Mouse (Mus musculus) kidney, postnatal 0 days (tissue): ENCODE measurements around the gene Cd47. TPM values are rescaled to one million over a fixed set of nuclear protein-coding genes. Genes with fewer than 3 reads are reported as not detected.

Experiments used
- ATAC-seq: fragments of 200-750 bp; cut with Nextera tagmentation; replicated peaks from 2 replicates; pipeline ENCODE4 v1.8.0; 2017; ENCODE audit warnings: low read depth, moderate number of reproducible peaks, moderate TSS enrichment, moderate library complexity; ENCODE audit not compliant: low FRiP score
- DNase-seq: peaks from one replicate; pipeline ENCODE4 v3.0.0-alpha.2; 2016; ENCODE audit warnings: low spot score
- H3K27ac ChIP-seq: fragments of 300-500 bp; sonication (generic); 2 replicates; pipeline ENCODE4 v1.5.1; 2014; ENCODE audit warnings: mild to moderate bottlenecking
- H3K27me3 ChIP-seq: fragments of 300-500 bp; sonication (generic); 2 replicates; pipeline ENCODE4 v1.6.1; 2014; ENCODE audit warnings: low read length, mixed read lengths; ENCODE audit not compliant: insufficient read depth
- H3K36me3 ChIP-seq: fragments of 300-500 bp; sonication (generic); 2 replicates; pipeline ENCODE4 v1.6.1; 2014; ENCODE audit warnings: low read length, mixed read lengths; ENCODE audit not compliant: insufficient read depth
- H3K4me1 ChIP-seq: fragments of 300-500 bp; sonication (generic); replicated peaks from 2 replicates; pipeline ENCODE4 v1.6.1; 2014; ENCODE audit warnings: antibody characterized with exemption, low read length, mixed read lengths; ENCODE audit not compliant: insufficient read depth
- H3K4me2 ChIP-seq: fragments of 300-500 bp; sonication (generic); 2 replicates; pipeline ENCODE4 v1.6.1; 2014; ENCODE audit warnings: mild to moderate bottlenecking, low read length, moderate library complexity, mixed read lengths
- H3K4me3 ChIP-seq: fragments of 300-500 bp; sonication (generic); replicated peaks from 2 replicates; pipeline ENCODE4 v1.5.1; 2014; ENCODE audit warnings: low read depth, low read length
- H3K9ac ChIP-seq: fragments of 300-500 bp; sonication (generic); 2 replicates; pipeline ENCODE4 v1.6.1; 2014; ENCODE audit warnings: low read depth, low read length
- H3K9me3 ChIP-seq: fragments of 300-500 bp; sonication (generic); replicated peaks from 2 replicates; pipeline ENCODE4 v1.6.1; 2016; ENCODE audit warnings: low read length, inconsistent platforms, mixed read lengths
- CTCF ChIP-seq: IDR thresholded peaks from 2 replicates; pipeline ENCODE4 v1.5.1; 2016; ENCODE audit warnings: antibody characterized with exemption, low read depth, mild to moderate bottlenecking, moderate library complexity
- WGBS: fragments of 180-500 bp; shearing (Covaris S2); extraction: QIAGEN DNeasy Blood & Tissue Kit; methylation state at CpG from one replicate; pipeline ENCODE4 v1.1.7; 2014; 5-methylcytosine and 5-hydroxymethylcytosine counted together
- polyA plus RNA-seq: library from polyadenylated mRNA; unstranded; fragments of >200 nt; fragmentation: Nextera tagmentation; extraction: Ambion mirVana; gene quantifications from 2 replicates; pipeline ENCODE4 v1.2.1, GENCODE M21; 2015

Cd47 gene
- polyA plus RNA-seq, 1 experiment from 2014 or later = 95.6 TPM

DNA sequence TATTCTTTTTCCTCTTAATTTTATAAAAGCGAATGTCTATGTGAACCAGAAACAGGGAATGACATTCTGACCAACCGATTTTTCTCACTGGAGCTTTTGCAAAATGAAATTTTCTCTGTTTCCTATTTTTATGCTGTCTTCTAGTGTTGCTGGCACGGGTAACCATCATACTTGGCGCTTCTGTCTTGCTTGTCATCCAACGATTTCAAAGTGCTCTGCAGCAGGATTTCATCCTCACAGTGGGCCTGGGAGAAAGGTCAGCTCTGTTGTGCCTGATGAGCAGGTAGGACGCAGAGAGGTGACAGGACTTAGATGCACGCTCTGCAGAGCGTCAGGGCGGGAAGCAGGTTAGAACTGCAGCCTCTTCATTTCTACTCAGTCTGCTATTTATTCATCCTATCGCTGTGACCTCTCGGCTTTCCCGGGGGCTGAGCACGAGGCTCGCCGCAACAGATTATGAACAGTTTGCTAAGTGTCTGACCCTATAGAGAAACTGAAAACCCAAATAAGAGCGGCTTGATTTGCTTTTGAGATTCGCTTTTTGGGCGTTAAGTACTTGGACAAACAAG lies 7.6 kb downstream of the Cd47 start:
- H3K36me3 ChIP-seq = no peaks in the 10 kb centered on the region
- no peak for ATAC-seq
- no peak for TF ChIP-seq CTCF
- DNase-seq = no peak
- no peaks in the 10 kb centered on the region for H3K9me3 ChIP-seq
- no peaks in the 10 kb centered on the region for H3K27me3 ChIP-seq
- no peak overlapping the region for H3K27ac ChIP-seq
- H3K4me3 ChIP-seq = no peak overlapping the region
- H3K9ac ChIP-seq = no peak overlapping the region
- H3K4me1 ChIP-seq = peaks cover 8% of the 10 kb centered on the region
- no peak overlapping the region for H3K4me2 ChIP-seq
- WGBS = 87% methylated on average over 18 of the region's 18 CpGs

DNA sequence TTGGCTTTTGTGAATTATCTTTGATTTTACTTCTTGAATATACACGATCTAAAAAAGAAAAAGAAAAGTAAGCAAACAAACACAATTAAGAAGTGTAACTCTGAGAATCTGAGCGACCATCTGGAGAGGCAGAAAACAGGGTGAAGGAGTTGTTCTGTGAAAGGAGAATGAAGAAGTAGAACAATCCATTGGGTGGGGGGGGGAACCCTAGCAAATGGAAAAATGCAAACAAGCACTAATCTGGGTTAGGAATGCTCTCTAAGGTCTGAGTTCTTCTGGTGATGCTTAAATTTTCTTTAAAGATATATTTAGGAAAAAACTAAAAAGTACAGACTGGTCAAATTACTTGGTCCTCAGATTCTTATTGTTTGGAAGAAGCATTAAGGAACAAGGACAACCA lies 11.6 kb downstream of the Cd47 start:
- no peaks in the 10 kb centered on the region for H3K36me3 ChIP-seq
- H3K27ac ChIP-seq = no peak overlapping the region
- H3K4me1 ChIP-seq = no peaks in the 10 kb centered on the region
- no peak for TF ChIP-seq CTCF
- H3K27me3 ChIP-seq = no peaks in the 10 kb centered on the region
- no peak for ATAC-seq
- H3K9ac ChIP-seq = no peak overlapping the region
- H3K4me2 ChIP-seq = no peak overlapping the region
- H3K9me3 ChIP-seq = no peaks in the 10 kb centered on the region
- H3K4me3 ChIP-seq = no peak overlapping the region
- no peak for DNase-seq
- WGBS = 83% methylated on average over 2 of the region's 2 CpGs

DNA sequence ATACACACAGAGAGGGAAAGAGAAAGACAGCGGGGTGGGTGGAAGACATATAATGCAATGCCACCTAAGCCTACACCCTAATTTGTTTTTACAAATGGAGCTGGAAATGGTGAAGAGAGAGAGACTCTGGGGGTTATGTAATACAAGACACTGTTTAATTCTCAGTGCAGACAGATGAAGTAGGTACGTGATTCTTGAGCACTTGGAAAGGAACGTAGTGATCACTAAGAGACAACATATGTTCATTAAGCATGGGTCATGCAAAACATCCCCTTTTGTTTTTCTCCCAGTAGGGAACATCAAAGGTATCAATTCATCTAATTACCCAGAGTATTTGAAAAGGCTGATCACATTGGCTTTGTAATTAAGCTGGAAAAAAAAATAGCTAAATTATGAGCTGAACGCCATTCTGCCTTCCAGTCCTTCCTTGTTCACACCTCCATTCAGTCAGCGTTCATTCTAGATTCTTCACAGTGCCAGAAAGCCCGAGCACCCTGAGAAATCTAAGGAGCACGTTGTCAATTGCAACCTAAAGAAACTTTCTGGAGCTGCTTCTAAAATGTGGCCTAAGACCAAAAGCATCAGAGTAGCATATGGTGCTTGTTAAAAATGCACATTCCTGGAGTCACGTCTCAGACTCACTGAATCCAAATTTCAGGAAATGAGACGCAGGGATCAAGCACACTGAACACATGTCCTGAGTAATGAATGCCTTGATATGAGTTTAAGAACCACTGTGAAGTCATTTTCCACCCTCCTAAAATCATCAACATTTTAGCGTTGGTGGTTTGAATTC lies 12.7 kb downstream of the Cd47 start:
- no peaks in the 10 kb centered on the region for H3K36me3 ChIP-seq
- H3K4me3 ChIP-seq = no peak overlapping the region
- H3K4me1 ChIP-seq = no peaks in the 10 kb centered on the region
- H3K27me3 ChIP-seq = no peaks in the 10 kb centered on the region
- no peak overlapping the region for H3K9ac ChIP-seq
- no peaks in the 10 kb centered on the region for H3K9me3 ChIP-seq
- no peak overlapping the region for H3K27ac ChIP-seq
- no peak for ATAC-seq
- no peak overlapping the region for H3K4me2 ChIP-seq
- peak; percentile 67 for DNase-seq
- 64% methylated on average over 10 of the region's 10 CpGs for WGBS
- no peak for TF ChIP-seq CTCF

DNA sequence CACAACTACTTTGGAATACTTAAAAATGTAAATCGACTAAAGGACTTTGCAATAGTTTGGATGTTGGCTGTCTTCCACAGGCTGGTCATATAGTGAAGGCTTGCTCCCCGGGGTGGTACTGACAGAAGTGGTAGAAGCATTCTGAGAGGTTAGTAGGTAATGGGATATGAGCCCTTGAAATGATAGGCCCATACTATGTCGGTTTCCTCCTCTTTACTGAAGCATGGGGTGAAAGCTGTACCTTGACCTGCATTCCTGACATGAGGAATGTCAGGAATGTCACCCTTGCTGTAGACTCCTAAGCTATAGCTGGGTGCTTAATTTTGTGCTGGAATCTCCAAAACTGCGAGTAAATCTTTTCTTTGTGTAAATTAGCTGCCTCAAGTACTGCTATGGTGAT lies 14.1 kb downstream of the Cd47 start:
- ATAC-seq = peak; percentile 72
- no peaks in the 10 kb centered on the region for H3K36me3 ChIP-seq
- H3K9ac ChIP-seq = no peak overlapping the region
- WGBS = 40% methylated on average over 4 of the region's 4 CpGs
- DNase-seq = peak; percentile 47
- H3K4me2 ChIP-seq = no peak overlapping the region
- H3K27ac ChIP-seq = no peak overlapping the region
- no peaks in the 10 kb centered on the region for H3K4me1 ChIP-seq
- H3K9me3 ChIP-seq = no peaks in the 10 kb centered on the region
- no peak for TF ChIP-seq CTCF
- H3K4me3 ChIP-seq = no peak overlapping the region
- H3K27me3 ChIP-seq = no peaks in the 10 kb centered on the region

DNA sequence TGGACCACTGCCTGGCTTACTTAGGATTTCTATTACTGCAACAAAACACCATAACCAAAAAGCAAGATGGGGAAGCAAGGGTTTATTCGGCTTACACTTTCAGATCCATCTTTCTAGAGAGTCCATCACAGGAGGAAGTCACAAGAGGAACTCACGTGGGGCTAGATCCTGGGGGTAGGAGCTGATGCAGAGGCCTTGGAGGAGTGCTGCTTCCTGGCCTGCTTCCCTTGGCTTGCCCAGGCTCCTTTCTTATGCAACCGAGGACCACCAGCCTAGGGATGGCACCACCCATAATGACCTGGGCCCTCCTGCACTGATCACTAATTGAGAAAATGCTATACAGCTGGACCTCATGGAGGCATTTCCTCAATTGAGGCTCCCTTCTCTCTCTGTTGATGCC lies 16.6 kb downstream of the Cd47 start:
- ATAC-seq (no peak), DNase-seq (no peak)
- Histone ChIP-seq H3K4me2 (no peak overlapping the region), H3K9ac (no peak overlapping the region), H3K4me1 (no peaks in the 10 kb centered on the region), H3K27ac (no peak overlapping the region), H3K9me3 (no peaks in the 10 kb centered on the region), H3K36me3 (no peaks in the 10 kb centered on the region), H3K27me3 (no peaks in the 10 kb centered on the region), H3K4me3 (no peak overlapping the region)
- 85% methylated on average over 3 of the region's 3 CpGs for WGBS
- TF ChIP-seq CTCF = no peak

DNA sequence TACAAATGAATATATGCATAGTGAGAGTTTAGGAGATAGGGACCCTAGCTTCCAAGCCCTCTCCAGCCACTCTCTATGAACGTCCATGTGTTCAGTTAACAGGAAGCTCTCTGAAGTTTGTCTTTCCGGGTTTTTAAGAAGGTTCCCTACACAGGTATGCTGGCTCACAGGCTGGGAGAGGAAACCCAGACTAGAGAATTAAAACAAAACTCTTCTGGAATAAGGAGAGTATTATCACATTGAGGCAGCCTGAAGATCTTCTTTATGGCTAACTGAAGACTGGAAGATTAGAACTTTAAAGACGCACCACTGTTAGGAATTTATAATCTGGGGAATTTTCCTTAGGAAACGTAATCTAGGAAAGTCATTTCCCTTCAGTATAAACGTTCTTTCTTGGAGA lies 17.8 kb downstream of the Cd47 start:
- no peak overlapping the region for H3K4me2 ChIP-seq
- no peaks in the 10 kb centered on the region for H3K36me3 ChIP-seq
- no peak overlapping the region for H3K9ac ChIP-seq
- no peak overlapping the region for H3K4me3 ChIP-seq
- ATAC-seq = no peak
- no peaks in the 10 kb centered on the region for H3K27me3 ChIP-seq
- no peak for DNase-seq
- WGBS = 75% methylated on average over 5 of the region's 5 CpGs
- H3K27ac ChIP-seq = no peak overlapping the region
- H3K4me1 ChIP-seq = no peaks in the 10 kb centered on the region
- no peak for TF ChIP-seq CTCF
- H3K9me3 ChIP-seq = no peaks in the 10 kb centered on the region
